Mouse (Mus musculus): Measurements from ENCODE around the gene Pou3f1. TPM values are rescaled to one million over a fixed set of nuclear protein-coding genes. Genes with fewer than 3 reads are reported as not detected.

Gene Pou3f1
- polyA plus RNA-seq, 1 experiment from 2014 or later = 19.3 TPM

DNA sequence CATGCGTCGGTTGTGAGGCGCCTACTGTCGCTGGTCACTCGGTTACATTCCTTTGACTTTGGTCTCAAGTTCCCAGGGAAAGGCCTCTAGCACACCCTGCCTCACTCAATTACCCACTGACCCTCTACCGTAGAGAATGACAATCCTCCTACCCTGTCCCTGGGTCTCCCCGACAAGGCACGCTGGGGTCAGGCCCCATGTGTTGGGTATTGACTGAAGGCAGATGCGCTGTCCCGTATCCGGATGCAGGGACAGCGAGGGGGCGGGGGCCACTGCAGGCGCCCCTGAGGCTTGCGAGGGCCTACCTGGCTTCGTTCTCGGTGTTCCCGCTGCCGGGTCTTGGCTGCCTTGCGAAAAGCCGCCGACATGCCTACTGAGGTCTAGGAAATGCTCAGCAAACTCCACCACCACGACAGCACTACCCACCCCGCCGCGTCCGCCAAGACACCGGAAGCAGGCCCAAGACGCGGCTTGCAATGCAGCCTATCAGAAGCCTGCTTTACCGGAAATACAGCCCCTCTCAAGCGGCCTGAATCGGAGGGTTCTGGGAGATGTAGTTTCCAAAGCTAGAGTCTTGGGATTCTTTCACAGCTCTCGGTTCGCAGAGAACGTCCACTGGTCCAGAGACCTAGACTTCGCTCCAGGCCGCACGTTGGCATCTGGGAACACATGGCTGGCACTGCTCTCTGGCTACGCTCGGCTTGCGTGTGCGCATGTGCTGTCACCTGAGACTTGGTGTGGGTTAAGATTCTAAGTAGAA, 36.7 kb downstream of the Pou3f1 start, which contains the start of gene Utp11:
Gene Utp11 (minus strand): TSS at position 466 of the 760 bp plus-strand sequence.
- WGBS = 1% methylated on average over 43 of the region's 43 CpGs
- Histone ChIP-seq H3K9me3 (no peaks in the 10 kb centered on the region), H3K4me2 (replicated peaks) (peak within 1 kb of the TSS; percentile 71), H3K4me1 (replicated peaks) (peaks cover 27% of the 10 kb centered on the region), H3K9ac (replicated peaks) (peak within 1 kb of the TSS; percentile 86), H3K36me3 (no peaks in the 10 kb centered on the region), H3K27me3 (peaks cover 22% of the 10 kb centered on the region), H3K4me3 (replicated peaks) (peak within 1 kb of the TSS; percentile 81), H3K27ac (0 out of 2 replicates have a peak within 1 kb of the TSS, but pooled peaks have one; percentile 54)
- ATAC-seq = peak; percentile 98

DNA sequence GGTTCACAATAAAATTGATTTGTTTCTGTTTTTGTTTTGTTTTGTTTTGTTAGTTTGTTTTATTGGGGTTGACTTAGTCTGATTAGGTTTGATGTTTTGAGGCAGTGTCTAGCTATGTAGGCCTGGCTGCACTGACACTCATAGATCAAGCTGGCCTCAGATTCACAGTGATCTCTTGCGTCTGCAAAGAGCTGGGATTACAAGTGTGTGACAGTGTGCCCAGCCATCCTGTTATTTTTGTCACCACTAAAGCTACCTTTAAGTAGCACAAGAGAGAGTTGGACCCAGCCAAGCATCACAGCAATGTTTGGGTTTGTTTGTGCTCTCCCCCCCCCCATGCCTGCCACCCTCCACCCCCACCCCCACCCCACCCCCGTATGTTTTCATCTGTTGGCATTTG, 38.0 kb downstream of the Pou3f1 start:
- WGBS = 80% methylated on average over 2 of the region's 2 CpGs

DNA sequence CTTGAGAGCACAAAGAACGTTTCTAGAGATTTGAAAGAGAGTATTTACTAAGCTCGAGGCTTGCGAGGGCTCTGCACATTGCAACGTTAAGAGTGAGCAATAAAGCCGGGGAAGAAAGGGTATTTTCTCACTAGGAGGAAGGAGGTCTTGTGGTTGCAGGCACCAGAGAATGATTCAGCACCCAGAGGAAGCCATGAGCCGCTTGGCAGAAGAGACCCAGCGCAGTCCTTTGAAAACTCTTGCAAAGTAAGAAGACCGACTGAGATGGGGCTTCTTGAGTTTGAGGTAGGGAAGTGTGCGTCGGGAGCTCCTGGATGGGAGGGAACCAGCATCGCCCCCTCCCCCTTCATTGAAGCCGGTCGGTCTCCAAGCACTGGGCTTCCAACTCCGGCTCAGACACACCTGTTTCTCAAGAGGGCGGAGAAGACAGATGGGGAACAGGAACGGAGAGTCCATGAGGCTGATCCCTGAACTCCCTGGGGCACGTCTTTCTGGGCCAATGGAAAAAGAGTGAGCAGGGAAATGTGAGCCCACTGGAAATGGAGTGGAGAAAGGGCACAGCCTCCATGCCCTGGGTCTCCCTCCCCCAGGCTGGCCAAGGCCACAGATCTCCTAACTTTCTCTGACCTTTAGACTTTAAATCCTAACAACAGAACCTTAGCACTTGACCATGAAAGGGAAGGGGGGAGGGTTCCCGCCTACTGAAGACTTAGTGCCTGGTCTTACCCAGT, 39.3 kb downstream of the Pou3f1 start:
- no peak overlapping the region for H3K4me2 ChIP-seq (replicated peaks)
- H3K9ac ChIP-seq (replicated peaks) = no peak overlapping the region
- 18% methylated on average over 18 of the region's 18 CpGs for WGBS
- peaks cover 28% of the 10 kb centered on the region for H3K27me3 ChIP-seq
- H3K4me1 ChIP-seq (replicated peaks) = peaks cover 38% of the 10 kb centered on the region
- no peaks in the 10 kb centered on the region for H3K36me3 ChIP-seq
- H3K9me3 ChIP-seq = no peaks in the 10 kb centered on the region
- no peak overlapping the region for H3K4me3 ChIP-seq (replicated peaks)
- ATAC-seq = no peak
- H3K27ac ChIP-seq = no peak overlapping the region

More for the DNA sequence above, 38.0 kb downstream of the Pou3f1 start:
- Histone ChIP-seq H3K4me2 (replicated peaks) (no peak overlapping the region), H3K36me3 (no peaks in the 10 kb centered on the region), H3K4me3 (replicated peaks) (no peak overlapping the region), H3K4me1 (replicated peaks) (peaks cover 28% of the 10 kb centered on the region), H3K9ac (replicated peaks) (no peak overlapping the region), H3K27me3 (peaks cover 28% of the 10 kb centered on the region), H3K9me3 (no peaks in the 10 kb centered on the region), H3K27ac (no peak overlapping the region)
- ATAC-seq = no peak

DNA sequence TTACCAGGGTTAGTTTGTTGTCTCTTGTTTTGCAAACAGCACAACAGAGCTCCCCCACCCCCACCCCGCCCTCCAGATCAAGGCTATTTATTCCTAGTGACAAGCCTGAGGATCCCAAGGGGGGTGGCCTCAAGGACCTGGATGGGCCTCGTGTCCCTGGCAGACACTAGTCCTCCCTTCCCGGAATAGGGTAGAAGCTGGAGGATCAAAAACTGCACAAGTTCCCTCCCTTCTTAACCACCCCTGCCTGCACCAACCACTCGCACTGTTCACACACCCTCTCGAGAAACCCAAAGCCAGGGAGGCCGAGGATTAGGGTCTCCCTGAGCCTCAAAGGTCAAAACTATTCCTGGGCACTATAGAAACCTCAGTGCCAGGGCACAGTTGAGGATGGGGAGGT, 43.2 kb downstream of the Pou3f1 start:
- peaks cover 28% of the 10 kb centered on the region for H3K27me3 ChIP-seq
- ATAC-seq = 0 out of 2 replicates have a peak, but pooled peaks have one; percentile 7

DNA sequence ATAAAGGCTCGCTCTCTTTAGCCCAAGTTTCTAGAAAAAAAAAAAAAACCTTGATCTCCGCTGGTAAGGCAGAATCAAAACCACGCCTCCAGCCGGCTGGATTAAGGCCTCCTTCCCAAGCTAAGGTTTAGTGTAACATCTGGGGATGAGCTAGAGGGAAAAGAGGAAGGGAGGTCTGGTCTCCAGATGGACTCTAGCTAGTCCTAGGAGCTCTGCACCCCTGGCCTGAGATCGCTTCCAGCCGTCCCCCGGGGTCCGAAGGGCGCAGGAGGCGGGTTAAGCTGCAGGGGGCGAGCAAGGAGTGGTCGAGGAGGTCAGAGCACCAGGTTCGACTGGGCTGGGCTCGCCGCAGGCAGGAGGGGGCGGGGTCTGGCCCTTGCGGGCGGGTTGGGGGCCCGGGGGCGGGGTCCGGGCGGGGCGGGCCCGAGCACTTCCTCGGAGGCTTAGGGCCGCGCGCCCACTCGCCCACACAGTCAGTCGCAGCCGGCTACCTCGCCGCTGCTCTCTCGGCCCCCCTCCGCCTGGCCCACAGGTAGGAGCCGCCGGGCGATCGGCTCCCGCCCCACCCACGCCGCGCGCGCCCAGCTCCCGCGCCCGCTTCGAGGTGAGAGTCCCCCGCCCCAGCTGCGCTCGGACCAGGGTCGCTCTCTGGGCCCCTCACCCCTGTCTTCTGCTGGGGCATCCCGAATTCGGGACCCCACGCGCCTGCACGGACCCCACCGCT, 43.8 kb downstream of the Pou3f1 start, which contains the start of gene Fhl3:
Gene Fhl3 (plus strand): TSS at position 454 of the 724 bp plus-strand sequence.
- under 1% methylated on average over 56 of the region's 59 CpGs for WGBS
- H3K27ac ChIP-seq = no peak within 1 kb of the TSS
- peaks cover 44% of the 10 kb centered on the region for H3K4me1 ChIP-seq (replicated peaks)
- peak within 1 kb of the TSS; percentile 97 for H3K4me2 ChIP-seq (replicated peaks)
- H3K36me3 ChIP-seq = no peaks in the 10 kb centered on the region
- ATAC-seq = peak; percentile 68
- H3K9me3 ChIP-seq = no peaks in the 10 kb centered on the region
- H3K9ac ChIP-seq (replicated peaks) = peak within 1 kb of the TSS; percentile 71
- peak within 1 kb of the TSS; percentile 54 for H3K4me3 ChIP-seq (replicated peaks)
- H3K27me3 ChIP-seq = peaks cover 23% of the 10 kb centered on the region

More for the DNA sequence above, 43.2 kb downstream of the Pou3f1 start:
- Histone ChIP-seq H3K9me3 (no peaks in the 10 kb centered on the region), H3K9ac (replicated peaks) (no peak overlapping the region), H3K36me3 (no peaks in the 10 kb centered on the region), H3K4me3 (replicated peaks) (no peak overlapping the region), H3K4me2 (replicated peaks) (peak overlapping the region; percentile 97), H3K4me1 (replicated peaks) (peaks cover 39% of the 10 kb centered on the region), H3K27ac (no peak overlapping the region)
- 7% methylated on average over 6 of the region's 6 CpGs for WGBS

DNA sequence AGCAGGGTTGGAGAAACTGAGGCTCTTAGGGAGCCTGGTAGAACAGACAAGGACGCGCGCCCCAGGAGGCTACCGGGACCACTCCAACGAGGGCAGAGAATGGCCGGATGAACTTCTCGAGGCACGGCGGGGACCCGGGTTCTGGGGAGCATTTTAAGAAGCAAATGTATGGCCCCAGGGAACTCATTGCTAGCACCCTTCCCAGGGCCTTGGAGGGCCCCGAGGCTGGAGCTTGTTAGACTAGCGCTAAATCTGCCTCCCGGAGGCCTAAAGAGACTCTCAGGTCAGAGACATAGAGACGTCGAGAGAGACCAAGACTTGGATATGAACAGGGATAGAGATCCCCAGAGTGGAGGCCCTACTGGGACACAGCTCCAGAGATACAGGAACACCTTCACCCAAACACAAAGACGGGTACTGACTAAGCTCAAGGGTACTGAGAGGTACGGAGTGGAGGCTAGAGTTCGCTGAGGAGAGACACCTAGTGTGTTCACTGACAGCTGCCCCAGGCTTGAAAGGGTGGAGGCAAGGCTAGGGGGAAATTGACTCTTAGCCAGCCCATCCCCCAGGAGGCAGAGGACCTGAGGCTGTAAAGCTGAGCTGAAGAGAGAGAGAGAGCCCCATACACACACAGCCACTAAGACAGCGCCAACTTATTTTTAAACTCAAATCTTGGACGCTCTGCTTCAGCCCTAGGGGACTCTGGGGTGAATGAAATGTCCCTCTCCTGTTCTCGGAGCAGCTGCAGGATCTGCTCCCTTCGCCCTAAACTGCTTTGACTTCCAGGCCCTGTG, 44.6 kb downstream of the Pou3f1 start:
- no peaks in the 10 kb centered on the region for H3K36me3 ChIP-seq
- H3K4me3 ChIP-seq (replicated peaks) = peak overlapping the region; percentile 54
- ATAC-seq = 0 out of 2 replicates have a peak, but pooled peaks have one; percentile 19
- WGBS = 3% methylated on average over 22 of the region's 22 CpGs
- peak overlapping the region; percentile 97 for H3K4me2 ChIP-seq (replicated peaks)
- no peak overlapping the region for H3K27ac ChIP-seq
- peaks cover 44% of the 10 kb centered on the region for H3K4me1 ChIP-seq (replicated peaks)
- peaks cover 14% of the 10 kb centered on the region for H3K27me3 ChIP-seq
- peak overlapping the region; percentile 71 for H3K9ac ChIP-seq (replicated peaks)
- H3K9me3 ChIP-seq = no peaks in the 10 kb centered on the region

DNA sequence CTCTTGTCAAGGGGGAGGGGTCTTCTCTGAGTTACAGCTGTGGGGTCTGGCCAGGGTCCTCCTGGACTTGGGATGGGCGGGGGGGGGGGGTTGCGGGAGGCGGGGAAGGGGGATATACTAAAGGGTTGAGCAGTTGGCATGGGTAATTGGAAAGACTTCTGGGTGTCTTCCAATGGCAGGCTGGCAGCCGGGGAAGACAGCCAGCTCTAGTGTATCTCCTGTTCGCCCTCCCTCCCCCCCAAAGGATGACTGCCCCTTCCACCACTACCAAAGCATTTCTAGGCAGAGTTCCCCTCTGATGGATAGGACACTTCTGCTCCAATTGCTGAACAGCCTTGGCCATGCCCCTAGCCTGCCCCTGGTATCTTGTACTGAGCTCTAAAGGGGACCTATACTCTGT, 45.3 kb downstream of the Pou3f1 start:
- Histone ChIP-seq H3K27ac (no peak overlapping the region), H3K27me3 (peaks cover 10% of the 10 kb centered on the region), H3K4me1 (replicated peaks) (peaks cover 44% of the 10 kb centered on the region), H3K36me3 (no peaks in the 10 kb centered on the region), H3K4me2 (replicated peaks) (peak overlapping the region; percentile 97), H3K4me3 (replicated peaks) (no peak overlapping the region), H3K9ac (replicated peaks) (no peak overlapping the region), H3K9me3 (no peaks in the 10 kb centered on the region)
- 35% methylated on average over 3 of the region's 5 CpGs for WGBS
- ATAC-seq = no peak

DNA sequence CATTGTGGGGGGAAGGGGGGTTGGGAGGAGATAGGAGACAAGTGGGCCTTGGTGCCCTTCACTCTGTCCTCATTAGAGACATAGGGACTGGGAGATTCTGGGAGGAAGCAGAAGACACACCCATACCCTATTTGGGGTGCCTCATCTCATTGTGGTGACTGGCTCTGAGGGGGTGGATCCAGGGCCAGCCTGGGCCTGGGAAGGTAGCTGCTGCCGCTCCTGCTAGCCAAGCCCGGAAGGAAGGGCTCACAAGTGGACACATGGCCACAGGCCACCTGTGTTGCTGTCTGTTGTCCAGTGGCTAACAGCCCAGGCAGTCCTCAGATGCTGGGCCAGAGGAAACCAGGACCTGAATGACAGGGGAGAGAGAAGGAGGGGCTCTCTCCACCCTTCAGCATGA, 46.8 kb downstream of the Pou3f1 start:
- H3K27ac ChIP-seq = peak overlapping the region; percentile 19; the same call in 1 of the 2 replicates
- H3K4me2 ChIP-seq (replicated peaks) = no peak overlapping the region
- no peak for ATAC-seq
- H3K4me3 ChIP-seq (replicated peaks) = no peak overlapping the region
- H3K4me1 ChIP-seq (replicated peaks) = peaks cover 45% of the 10 kb centered on the region
- WGBS = 43% methylated on average over 2 of the region's 2 CpGs
- H3K9me3 ChIP-seq = no peaks in the 10 kb centered on the region
- no peak overlapping the region for H3K9ac ChIP-seq (replicated peaks)
- peaks cover 13% of the 10 kb centered on the region for H3K27me3 ChIP-seq
- no peaks in the 10 kb centered on the region for H3K36me3 ChIP-seq

DNA sequence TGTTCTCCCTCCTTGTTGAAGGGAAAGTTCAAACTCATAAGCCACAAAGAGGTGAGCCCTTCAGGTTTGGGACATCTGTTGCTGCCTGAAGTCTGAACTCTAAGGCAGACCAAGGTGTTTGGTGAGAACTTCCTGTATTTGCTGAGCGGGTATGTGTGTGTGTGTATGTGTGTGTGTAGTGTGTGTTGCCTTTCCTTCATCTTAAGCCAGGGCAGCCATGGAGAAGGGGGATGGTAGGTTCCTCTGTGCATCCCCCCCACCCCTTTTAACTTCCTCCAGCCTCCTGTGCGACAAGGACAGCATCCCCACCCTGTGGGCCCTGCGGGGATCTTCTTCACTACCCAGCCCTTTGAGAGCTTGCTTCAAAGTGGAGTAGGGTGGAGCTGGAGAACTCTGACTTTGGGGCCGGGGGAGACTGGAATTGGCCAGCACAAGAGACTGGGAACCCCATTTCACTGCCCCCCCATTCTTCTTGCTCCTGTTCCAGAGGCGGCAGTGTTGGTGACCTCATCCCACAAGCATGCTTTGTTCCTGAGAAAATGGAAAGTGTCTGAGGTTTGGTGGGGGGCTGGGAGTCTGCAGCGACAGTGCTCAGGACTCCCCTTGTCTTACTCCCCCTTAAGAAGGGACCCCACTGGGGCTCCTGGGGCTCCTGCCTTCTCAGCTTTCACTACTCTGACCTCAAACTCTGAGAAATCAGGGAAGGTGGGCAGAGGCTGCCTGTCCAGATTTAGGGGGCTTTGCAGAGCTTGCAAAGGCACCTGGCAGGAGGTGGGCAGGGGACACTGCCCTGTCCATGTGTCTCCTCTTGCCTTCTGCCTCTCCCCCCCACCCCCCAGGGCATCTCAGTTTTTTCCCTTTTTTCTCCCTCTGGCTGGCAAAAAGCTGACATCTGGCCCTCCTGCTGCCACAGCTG, 47.5 kb downstream of the Pou3f1 start:
- Histone ChIP-seq H3K4me1 (replicated peaks) (peaks cover 52% of the 10 kb centered on the region), H3K4me2 (replicated peaks) (no peak overlapping the region; the same call in 1 of the 2 replicates), H3K27me3 (peaks cover 15% of the 10 kb centered on the region), H3K27ac (no peak overlapping the region; the same call in 1 of the 2 replicates), H3K9me3 (no peaks in the 10 kb centered on the region), H3K4me3 (replicated peaks) (no peak overlapping the region), H3K9ac (replicated peaks) (peak overlapping the region; percentile 7; the same call in 1 of the 2 replicates), H3K36me3 (no peaks in the 10 kb centered on the region)
- 5% methylated on average over 6 of the region's 6 CpGs for WGBS
- ATAC-seq = no peak

DNA sequence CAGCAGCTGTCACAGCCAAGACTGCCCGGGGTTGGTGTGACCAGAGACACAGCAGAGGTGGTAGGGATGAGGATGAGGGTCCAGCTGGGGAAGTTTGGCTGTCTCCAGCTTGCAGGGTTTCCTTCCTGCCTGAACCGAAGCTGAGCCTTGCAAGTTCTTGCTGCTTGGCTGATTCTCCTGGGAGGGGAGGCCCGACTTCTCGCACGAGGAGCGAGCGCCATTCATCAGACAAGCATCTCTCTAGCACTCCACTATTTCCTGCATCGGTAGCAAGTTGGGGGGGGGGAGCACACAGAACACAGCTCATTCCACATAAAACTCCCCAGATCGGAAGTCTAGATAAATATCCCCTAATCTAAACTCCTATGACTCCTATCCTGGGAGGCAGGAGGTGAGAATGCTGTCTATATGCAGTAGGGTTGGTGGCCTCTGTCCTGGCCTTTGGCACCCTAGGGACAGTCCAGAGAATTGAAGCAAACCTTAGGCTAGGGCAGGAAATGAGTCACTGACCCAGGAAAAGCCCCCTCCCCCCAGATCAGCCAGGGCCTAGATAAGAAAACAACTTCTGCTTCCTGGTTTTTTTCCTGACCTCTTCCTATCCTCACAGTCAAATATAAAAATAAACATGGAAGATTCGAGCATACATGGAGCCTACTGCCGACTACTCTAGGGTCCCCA, 48.3 kb downstream of the Pou3f1 start:
- H3K27me3 ChIP-seq = peaks cover 23% of the 10 kb centered on the region
- H3K9me3 ChIP-seq = no peaks in the 10 kb centered on the region
- no peak overlapping the region; the same call in 1 of the 2 replicates for H3K27ac ChIP-seq
- no peak for ATAC-seq
- peak overlapping the region; percentile 7; the same call in 1 of the 2 replicates for H3K9ac ChIP-seq (replicated peaks)
- H3K4me2 ChIP-seq (replicated peaks) = no peak overlapping the region; the same call in 1 of the 2 replicates
- WGBS = 22% methylated on average over 11 of the region's 11 CpGs
- peaks cover 53% of the 10 kb centered on the region for H3K4me1 ChIP-seq (replicated peaks)
- H3K36me3 ChIP-seq = no peaks in the 10 kb centered on the region
- no peak overlapping the region for H3K4me3 ChIP-seq (replicated peaks)

Measured in midbrain, embryonic 13.5 days (tissue).